Mouse (Mus musculus) stomach, postnatal 0 days (tissue): ENCODE measurements at regions not wholly inside any gene's neighbourhood (a gene's known extent, or its start where the extent isn't known, plus 50 kb on each side); places are given as distances from the start of the nearest gene placed in this dataset.

Experiments
- CTCF ChIP-seq: IDR thresholded peaks from 2 replicates; pipeline ENCODE4 v1.5.1; 2016; ENCODE audit warnings: antibody characterized with exemption, low read depth, mild to moderate bottlenecking, moderate library complexity
- EP300 ChIP-seq: optimal IDR thresholded peaks from 2 replicates; pipeline ENCODE3; 2016; ENCODE audit warnings: antibody characterized with exemption

- TF ChIP-seq CTCF, result no peak
- no peak for TF ChIP-seq EP300
Observed at GRCm38 (mm10) chr8:17618846-17619245, 1359.2 kb downstream of the Defb40 start.
